Mouse (Mus musculus) embryonic facial prominence, embryonic 14.5 days (tissue): ENCODE results near the gene Cobll1. TPM values are rescaled to one million over a fixed set of nuclear protein-coding genes. Genes with fewer than 3 reads are reported as not detected.

Experiments
- ATAC-seq: fragments of 200-750 bp; cut with Nextera tagmentation; 2 replicates; pipeline ENCODE4 v1.8.0; 2017; ENCODE audit warnings: low read depth, moderate number of reproducible peaks, moderate TSS enrichment
- DNase-seq: peaks from one replicate; pipeline ENCODE4 v3.0.0-alpha.2; 2015; ENCODE audit warnings: low spot score
- H3K27ac ChIP-seq: fragments of 300-500 bp; sonication (generic); replicated peaks from 2 replicates; pipeline ENCODE4 v1.5.1; 2014; ENCODE audit warnings: low read depth, mild to moderate bottlenecking, low read length, moderate library complexity
- H3K27me3 ChIP-seq: fragments of 300-500 bp; sonication (generic); replicated peaks from 2 replicates; pipeline ENCODE4 v1.6.1; 2014; ENCODE audit warnings: low read length; ENCODE audit not compliant: control insufficient read depth, insufficient read depth
- H3K36me3 ChIP-seq: fragments of 300-500 bp; sonication (generic); 2 replicates; pipeline ENCODE4 v1.6.1; 2014; ENCODE audit warnings: low read length, mixed read lengths; ENCODE audit not compliant: control insufficient read depth, insufficient read depth
- H3K4me1 ChIP-seq: fragments of 300-500 bp; sonication (generic); 2 replicates; pipeline ENCODE4 v1.6.1; 2014; ENCODE audit warnings: antibody characterized with exemption, low read length; ENCODE audit not compliant: control insufficient read depth, insufficient read depth
- H3K4me2 ChIP-seq: fragments of 300-500 bp; sonication (generic); 2 replicates; pipeline ENCODE4 v1.6.1; 2014; ENCODE audit warnings: low read depth, mild to moderate bottlenecking, low read length, moderate library complexity, mixed read lengths
- H3K4me3 ChIP-seq: fragments of 300-500 bp; sonication (generic); 2 replicates; pipeline ENCODE4 v1.5.1; 2014; ENCODE audit warnings: low read depth, mild to moderate bottlenecking, low read length
- H3K9ac ChIP-seq: fragments of 300-500 bp; sonication (generic); 2 replicates; pipeline ENCODE4 v1.6.1; 2014; ENCODE audit warnings: low read depth, mild to moderate bottlenecking, low read length, moderate library complexity, mixed read lengths
- H3K9me3 ChIP-seq: fragments of 300-500 bp; sonication (generic); 2 replicates; pipeline ENCODE4 v1.6.1; 2016; ENCODE audit warnings: low read length; ENCODE audit not compliant: control insufficient read depth
- WGBS: fragments of 180-500 bp; shearing (Covaris S2); extraction: QIAGEN DNeasy Blood & Tissue Kit; methylation state at CpG from one replicate; pipeline ENCODE4 v1.1.7; 2014; 5-methylcytosine and 5-hydroxymethylcytosine counted together
- polyA plus RNA-seq: library from polyadenylated mRNA; unstranded; fragments of >200 nt; fragmentation: Nextera tagmentation; extraction: Ambion mirVana; gene quantifications from 2 replicates; pipeline ENCODE4 v1.2.1, GENCODE M21; 2014

Gene Cobll1
- polyA plus RNA-seq, 1 experiment from 2014 or later: 4.1 TPM

DNA sequence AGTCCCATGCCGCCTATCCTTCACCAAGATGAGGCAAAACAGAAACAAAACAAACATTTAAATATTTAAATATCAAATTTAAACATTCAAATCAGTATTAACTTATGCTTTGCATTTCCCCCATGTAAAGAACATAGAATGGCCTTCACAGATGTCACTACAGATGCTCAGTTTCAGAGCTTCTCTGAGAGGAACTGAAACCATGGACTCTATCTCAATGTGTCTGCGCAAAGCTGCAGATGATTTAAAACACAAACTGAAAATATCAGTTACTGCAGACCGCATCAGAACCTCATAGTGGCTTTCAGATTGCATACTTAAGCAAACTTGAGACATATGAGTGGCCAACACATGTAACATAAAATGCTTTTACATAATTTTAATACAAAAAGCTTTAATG lies 40.6 kb downstream of the Cobll1 start:
- Histone ChIP-seq H3K9ac (no peak overlapping the region), H3K9me3 (no peaks in the 10 kb centered on the region), H3K4me2 (no peak overlapping the region), H3K27ac (no peak overlapping the region), H3K4me3 (no peak overlapping the region), H3K4me1 (no peaks in the 10 kb centered on the region), H3K36me3 (no peaks in the 10 kb centered on the region), H3K27me3 (no peaks in the 10 kb centered on the region)
- no peak for ATAC-seq
- no peak for DNase-seq
- WGBS: 78% methylated on average over 3 of the region's 3 CpGs

DNA sequence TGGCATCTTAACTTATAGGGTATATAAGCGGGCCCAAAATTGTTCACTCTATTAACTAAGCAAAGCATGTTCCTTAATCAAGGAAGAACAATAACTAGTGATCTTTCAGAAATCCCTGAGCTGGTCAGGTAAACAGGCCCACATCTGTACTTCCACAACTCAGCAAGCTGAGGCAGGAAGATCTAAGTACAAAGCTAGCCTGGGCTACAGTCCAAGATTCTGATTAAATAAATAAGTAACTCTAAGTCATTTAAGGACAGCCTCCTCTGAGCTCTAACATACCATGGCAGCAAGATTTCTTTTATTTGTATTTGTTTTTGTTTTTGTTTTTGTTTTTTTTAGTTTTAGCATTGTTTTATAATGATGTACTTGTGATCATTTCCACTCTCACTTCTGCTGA lies 42.2 kb downstream of the Cobll1 start:
- ATAC-seq: no peak
- H3K4me3 ChIP-seq: no peak overlapping the region
- no peak overlapping the region for H3K9ac ChIP-seq
- no peaks in the 10 kb centered on the region for H3K27me3 ChIP-seq
- H3K9me3 ChIP-seq: no peaks in the 10 kb centered on the region
- 92% methylated on average over 1 of the region's 1 CpGs for WGBS
- no peak for DNase-seq
- no peak overlapping the region for H3K27ac ChIP-seq
- no peaks in the 10 kb centered on the region for H3K4me1 ChIP-seq
- H3K36me3 ChIP-seq: no peaks in the 10 kb centered on the region
- H3K4me2 ChIP-seq: no peak overlapping the region

DNA sequence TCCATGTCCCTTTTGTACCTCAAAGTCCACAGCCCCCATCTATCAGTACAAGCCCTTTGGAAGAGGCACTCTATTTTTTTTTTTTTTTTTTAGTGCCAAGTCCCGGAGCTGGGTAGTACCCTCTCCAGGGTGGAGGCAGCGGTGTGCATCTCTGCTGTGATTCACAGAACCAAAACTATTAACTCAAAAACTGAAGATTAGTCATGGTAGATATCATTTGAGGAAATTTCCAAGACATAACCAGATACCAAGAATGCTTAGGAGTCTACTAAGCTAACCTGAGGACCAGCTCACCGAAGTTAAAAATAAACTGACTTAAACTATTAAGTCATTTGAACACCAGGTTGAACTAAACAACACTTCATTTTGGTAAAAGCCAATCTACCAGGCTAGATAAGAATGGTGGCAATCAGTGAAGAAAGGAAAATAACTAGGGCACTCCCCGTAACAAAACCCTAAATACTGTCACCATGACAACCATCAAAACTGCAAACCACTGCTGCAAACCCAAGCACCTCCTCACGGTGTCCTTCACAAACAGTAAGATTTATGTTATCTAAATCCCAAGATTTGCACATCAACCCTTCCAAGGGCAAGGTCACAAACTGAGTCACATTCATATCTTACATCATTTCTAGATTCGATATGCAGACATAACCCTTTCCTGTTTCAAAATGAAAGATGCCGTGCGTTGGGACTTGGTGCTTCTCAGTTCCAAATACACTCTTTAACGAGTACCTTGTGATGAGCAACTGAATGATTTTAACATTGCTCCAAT lies 43.8 kb downstream of the Cobll1 start:
- ATAC-seq: no peak
- 89% methylated on average over 9 of the region's 9 CpGs for WGBS
- H3K27me3 ChIP-seq: no peaks in the 10 kb centered on the region
- H3K4me2 ChIP-seq: no peak overlapping the region
- no peak overlapping the region for H3K9ac ChIP-seq
- H3K4me3 ChIP-seq: no peak overlapping the region
- H3K9me3 ChIP-seq: no peaks in the 10 kb centered on the region
- H3K27ac ChIP-seq: no peak overlapping the region
- no peak for DNase-seq
- no peaks in the 10 kb centered on the region for H3K4me1 ChIP-seq
- H3K36me3 ChIP-seq: no peaks in the 10 kb centered on the region

DNA sequence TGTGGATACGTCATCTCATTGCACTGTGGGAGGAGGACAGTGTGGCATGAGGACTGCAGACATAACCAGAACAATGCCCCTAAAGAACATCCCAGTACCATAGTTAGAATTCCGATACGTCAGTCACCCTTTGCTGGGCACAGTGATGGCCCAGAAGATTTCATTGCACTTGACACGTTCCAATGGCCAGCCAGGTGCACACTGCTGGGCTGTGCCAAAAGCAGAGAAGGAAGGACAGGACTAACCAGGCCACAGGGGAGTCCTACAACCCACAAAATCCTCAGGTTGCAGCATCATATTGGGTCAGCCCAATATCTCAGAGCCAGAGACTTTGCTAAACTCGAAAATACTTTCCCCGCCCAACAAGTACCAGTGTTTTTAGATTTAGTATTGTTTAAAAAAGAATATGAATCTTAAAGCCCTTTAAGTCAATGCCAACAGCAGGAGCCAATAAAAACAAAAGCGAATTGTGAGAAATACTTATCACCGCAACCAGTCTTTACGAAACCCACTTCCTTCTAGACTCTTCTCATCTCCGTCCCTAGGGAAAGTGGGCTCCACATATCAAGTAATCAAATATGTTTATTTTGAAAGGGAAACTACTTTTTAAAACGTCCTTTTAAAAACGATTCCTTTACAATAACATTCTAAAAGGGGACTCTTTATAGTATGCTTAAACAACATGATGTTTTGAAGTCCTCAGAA lies 46.0 kb downstream of the Cobll1 start:
- DNase-seq (peak; percentile 51), ATAC-seq (no peak)
- no peak overlapping the region for H3K9ac ChIP-seq
- H3K4me1 ChIP-seq: peaks cover 5% of the 10 kb centered on the region; the same call in 1 of the 2 replicates
- no peak overlapping the region for H3K4me3 ChIP-seq
- H3K9me3 ChIP-seq: no peaks in the 10 kb centered on the region
- no peaks in the 10 kb centered on the region for H3K36me3 ChIP-seq
- H3K27ac ChIP-seq: no peak overlapping the region
- no peaks in the 10 kb centered on the region for H3K27me3 ChIP-seq
- H3K4me2 ChIP-seq: no peak overlapping the region
- WGBS: 61% methylated on average over 12 of the region's 12 CpGs

DNA sequence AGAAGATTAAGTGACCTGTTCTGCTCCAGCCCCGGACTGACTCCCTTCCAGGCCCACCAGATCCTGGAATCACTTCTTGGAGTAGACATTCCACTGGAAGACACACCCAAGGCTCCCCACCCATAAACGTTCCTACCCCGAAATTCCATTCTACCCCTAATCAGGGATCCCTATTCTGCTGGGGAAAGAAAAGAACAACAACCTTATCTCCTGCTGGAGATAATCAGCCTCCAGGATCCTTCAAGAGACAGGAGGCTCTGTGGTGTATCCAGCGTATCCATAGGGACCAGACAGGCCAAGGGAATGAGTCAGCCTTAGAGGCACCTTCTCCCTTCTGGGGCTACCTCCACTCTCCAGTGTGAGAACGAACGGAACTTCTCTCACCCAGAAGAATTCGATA lies 47.8 kb downstream of the Cobll1 start:
- Histone ChIP-seq H3K36me3 (no peaks in the 10 kb centered on the region), H3K9me3 (no peaks in the 10 kb centered on the region)

DNA sequence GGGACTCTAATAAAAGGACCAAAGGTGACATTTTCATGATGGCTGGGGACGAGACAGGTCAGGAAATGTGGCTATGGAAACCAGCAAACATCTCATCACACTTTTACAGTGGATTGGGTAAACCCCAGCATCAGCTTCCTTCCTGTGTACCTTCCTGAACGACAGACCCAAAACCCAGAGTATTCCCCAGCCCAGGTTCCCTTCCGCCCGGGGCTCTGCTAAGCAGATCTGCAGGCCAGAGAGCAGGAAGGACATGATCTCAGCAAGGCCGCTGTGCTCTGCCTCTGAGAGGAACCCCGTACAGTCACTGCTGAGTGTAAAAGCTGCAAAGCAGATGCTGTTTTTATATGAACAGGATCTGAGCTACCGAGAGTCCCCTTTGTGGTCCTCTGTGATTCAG lies 49.9 kb downstream of the Cobll1 start:
- peaks cover 5% of the 10 kb centered on the region; the same call in 1 of the 2 replicates for H3K4me1 ChIP-seq
- WGBS: 48% methylated on average over 7 of the region's 7 CpGs
- ATAC-seq (0 out of 2 replicates have a peak, but pooled peaks have one; percentile 15), DNase-seq (peak; percentile 45)
- H3K9me3 ChIP-seq: no peaks in the 10 kb centered on the region
- H3K4me2 ChIP-seq: no peak overlapping the region
- no peak overlapping the region for H3K27ac ChIP-seq
- H3K9ac ChIP-seq: no peak overlapping the region
- no peaks in the 10 kb centered on the region for H3K27me3 ChIP-seq
- no peaks in the 10 kb centered on the region for H3K36me3 ChIP-seq
- no peak overlapping the region for H3K4me3 ChIP-seq

More for the DNA sequence above, 47.8 kb downstream of the Cobll1 start:
- no peak overlapping the region for H3K4me3 ChIP-seq
- H3K9ac ChIP-seq: no peak overlapping the region
- H3K27me3 ChIP-seq: no peaks in the 10 kb centered on the region
- DNase-seq: no peak
- 59% methylated on average over 7 of the region's 7 CpGs for WGBS
- no peak overlapping the region for H3K27ac ChIP-seq
- no peak overlapping the region for H3K4me2 ChIP-seq
- ATAC-seq: no peak
- peaks cover 5% of the 10 kb centered on the region; the same call in 1 of the 2 replicates for H3K4me1 ChIP-seq

DNA sequence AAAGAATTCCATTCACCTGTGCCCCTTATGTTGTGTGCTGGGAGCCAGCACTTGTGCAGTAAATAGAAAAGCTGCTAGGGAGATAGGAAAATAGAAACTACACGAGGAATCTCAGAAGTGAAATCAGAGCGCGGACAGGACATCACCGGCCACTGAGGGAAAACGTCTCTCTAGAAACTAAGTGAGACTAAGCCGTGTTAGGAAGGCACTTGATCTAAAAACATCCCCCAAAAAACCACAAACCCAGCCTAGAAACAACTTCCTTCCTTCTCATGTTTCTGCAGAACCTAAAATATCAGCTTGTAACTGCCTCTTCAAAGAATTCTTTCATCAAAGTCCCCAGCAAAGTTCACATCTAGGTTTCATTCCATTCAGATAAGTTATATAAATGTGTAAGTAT lies 50.6 kb downstream of the Cobll1 start:
- H3K27me3 ChIP-seq: no peaks in the 10 kb centered on the region
- no peaks in the 10 kb centered on the region for H3K9me3 ChIP-seq
- DNase-seq (no peak), ATAC-seq (no peak)
- no peak overlapping the region for H3K4me3 ChIP-seq
- 33% methylated on average over 6 of the region's 6 CpGs for WGBS
- peak overlapping the region; percentile 20; the same call in 1 of the 2 replicates for H3K4me2 ChIP-seq
- no peak overlapping the region for H3K27ac ChIP-seq
- peaks cover 5% of the 10 kb centered on the region; the same call in 1 of the 2 replicates for H3K4me1 ChIP-seq
- no peaks in the 10 kb centered on the region for H3K36me3 ChIP-seq
- H3K9ac ChIP-seq: no peak overlapping the region

DNA sequence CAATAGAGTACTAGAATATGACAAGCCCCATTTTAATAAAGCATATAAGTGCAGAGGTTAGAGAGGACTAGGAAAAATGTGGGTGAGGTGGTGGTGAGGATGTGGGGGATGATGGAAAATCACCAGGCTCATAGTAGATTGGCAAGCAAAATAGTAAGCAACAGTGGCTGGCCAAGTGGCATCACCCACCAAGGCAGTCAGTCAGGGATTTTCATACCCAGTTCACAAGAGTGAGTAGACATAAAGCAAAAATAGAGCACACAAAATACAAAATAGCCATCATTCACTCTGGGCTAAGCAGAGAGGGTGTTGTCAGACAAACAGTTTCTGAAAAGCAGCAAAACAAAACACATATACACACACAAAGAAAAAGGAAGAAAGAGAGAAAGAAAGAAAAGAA lies 51.6 kb downstream of the Cobll1 start:
- H3K4me2 ChIP-seq: no peak overlapping the region
- no peaks in the 10 kb centered on the region for H3K9me3 ChIP-seq
- H3K4me3 ChIP-seq: no peak overlapping the region
- no peak overlapping the region for H3K27ac ChIP-seq
- H3K9ac ChIP-seq: no peak overlapping the region
- peaks cover 5% of the 10 kb centered on the region; the same call in 1 of the 2 replicates for H3K4me1 ChIP-seq
- ATAC-seq (no peak), DNase-seq (no peak)
- no peaks in the 10 kb centered on the region for H3K27me3 ChIP-seq
- H3K36me3 ChIP-seq: no peaks in the 10 kb centered on the region
